Mouse (Mus musculus): ENCODE data around the gene Rhoq. TPM values are rescaled to one million over a fixed set of nuclear protein-coding genes. Genes with fewer than 3 reads are reported as not detected.

Rhoq gene
- polyA plus RNA-seq, 1 experiment from 2014 or later, result 10.8 TPM

GRCm38 (mm10) chr17:86978496-86978895 is 15.6 kb downstream of the Rhoq start:
- Histone ChIP-seq H3K4me1 (no peaks in the 10 kb centered on the region), H3K27me3 (no peaks in the 10 kb centered on the region), H3K4me2 (no peak overlapping the region), H3K9ac (no peak overlapping the region), H3K27ac (no peak overlapping the region), H3K9me3 (no peaks in the 10 kb centered on the region), H3K4me3 (replicated peaks) (no peak overlapping the region), H3K36me3 (replicated peaks) (peaks cover 12% of the 10 kb centered on the region)
- ATAC-seq (ENCODE audit: low FRiP score), result no peak
- 94% methylated on average over 6 of the region's 6 CpGs for WGBS

DNA sequence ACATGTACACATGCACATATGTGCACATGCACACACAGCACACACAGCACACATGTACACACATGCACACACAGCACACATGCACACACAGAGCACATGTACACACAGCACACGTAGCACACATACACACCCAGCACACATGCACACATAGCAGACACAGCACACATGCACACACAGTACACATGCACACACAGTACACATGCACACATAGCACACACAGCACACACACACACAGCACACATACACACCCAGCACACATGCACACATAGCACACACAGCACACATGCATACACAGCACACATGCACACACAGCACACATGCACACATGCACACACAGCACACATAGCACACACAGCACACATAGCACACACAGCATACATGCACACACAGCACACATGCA is 18.3 kb downstream of the Rhoq start:
- 90% methylated on average over 1 of the region's 1 CpGs for WGBS
- no peak overlapping the region for H3K27ac ChIP-seq

GRCm38 (mm10) chr17:86981701-86982100 is 18.8 kb downstream of the Rhoq start:
- Histone ChIP-seq H3K36me3 (replicated peaks) (peaks cover 12% of the 10 kb centered on the region), H3K4me3 (replicated peaks) (no peak overlapping the region), H3K9me3 (no peaks in the 10 kb centered on the region), H3K9ac (no peak overlapping the region), H3K4me1 (peaks cover 13% of the 10 kb centered on the region), H3K27me3 (no peaks in the 10 kb centered on the region), H3K27ac (no peak overlapping the region), H3K4me2 (no peak overlapping the region)
- no peak for ATAC-seq (ENCODE audit: low FRiP score)
- WGBS, result 97% methylated on average over 2 of the region's 2 CpGs

More for the DNA sequence above, 18.3 kb downstream of the Rhoq start:
- ATAC-seq (ENCODE audit: low FRiP score), result no peak
- H3K4me3 ChIP-seq (replicated peaks), result no peak overlapping the region
- peaks cover 12% of the 10 kb centered on the region for H3K36me3 ChIP-seq (replicated peaks)
- H3K9me3 ChIP-seq, result no peaks in the 10 kb centered on the region
- peaks cover 8% of the 10 kb centered on the region for H3K4me1 ChIP-seq
- H3K4me2 ChIP-seq, result no peak overlapping the region
- H3K9ac ChIP-seq, result no peak overlapping the region
- H3K27me3 ChIP-seq, result no peaks in the 10 kb centered on the region

DNA sequence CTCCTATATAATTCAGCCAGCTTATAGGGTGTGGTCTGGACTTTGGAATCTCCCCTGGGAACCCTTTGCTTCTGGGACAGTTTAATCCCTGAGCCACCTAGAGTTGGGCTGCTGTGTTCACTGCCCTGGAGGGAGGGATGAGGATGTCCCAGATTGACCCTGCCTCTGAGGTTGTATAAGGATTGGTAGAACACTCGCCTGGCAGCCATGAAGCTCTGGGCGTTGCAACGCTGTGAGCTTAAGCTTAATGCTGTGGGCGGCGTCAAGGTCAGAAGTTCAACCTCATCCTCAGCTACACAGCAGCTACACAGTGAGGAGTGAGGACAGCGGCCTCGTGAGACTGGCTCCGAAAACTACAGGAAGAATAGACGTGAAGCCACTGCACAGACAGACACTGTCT is 19.6 kb downstream of the Rhoq start:
- no peak overlapping the region for H3K4me2 ChIP-seq
- H3K9me3 ChIP-seq, result no peaks in the 10 kb centered on the region
- H3K4me1 ChIP-seq, result peaks cover 19% of the 10 kb centered on the region
- no peak overlapping the region for H3K27ac ChIP-seq
- WGBS, result 80% methylated on average over 9 of the region's 9 CpGs
- no peaks in the 10 kb centered on the region for H3K27me3 ChIP-seq
- peaks cover 12% of the 10 kb centered on the region for H3K36me3 ChIP-seq (replicated peaks)
- no peak for ATAC-seq (ENCODE audit: low FRiP score)
- no peak overlapping the region for H3K4me3 ChIP-seq (replicated peaks)
- H3K9ac ChIP-seq, result no peak overlapping the region

GRCm38 (mm10) chr17:86986449-86987138 is 23.7 kb downstream of the Rhoq start:
- Histone ChIP-seq H3K9me3 (no peaks in the 10 kb centered on the region), H3K4me1 (peaks cover 26% of the 10 kb centered on the region), H3K27me3 (no peaks in the 10 kb centered on the region), H3K27ac (peak overlapping the region; percentile 56), H3K4me2 (no peak overlapping the region), H3K4me3 (replicated peaks) (no peak overlapping the region), H3K36me3 (replicated peaks) (peaks cover 2% of the 10 kb centered on the region), H3K9ac (peak overlapping the region; percentile 12; the same call in 1 of the 2 replicates)
- peak; percentile 44; the same call in 1 of the 2 replicates for ATAC-seq (ENCODE audit: low FRiP score)
- WGBS, result 46% methylated on average over 17 of the region's 17 CpGs

GRCm38 (mm10) chr17:86988161-86988560 is 25.3 kb downstream of the Rhoq start:
- Histone ChIP-seq H3K4me2 (no peak overlapping the region), H3K27ac (no peak overlapping the region), H3K36me3 (replicated peaks) (no peaks in the 10 kb centered on the region), H3K4me3 (replicated peaks) (no peak overlapping the region), H3K9me3 (no peaks in the 10 kb centered on the region), H3K4me1 (peaks cover 26% of the 10 kb centered on the region), H3K27me3 (no peaks in the 10 kb centered on the region), H3K9ac (no peak overlapping the region)
- 82% methylated on average over 5 of the region's 5 CpGs for WGBS
- ATAC-seq (ENCODE audit: low FRiP score), result no peak

GRCm38 (mm10) chr17:86988601-86989184 is 25.8 kb downstream of the Rhoq start:
- no peak overlapping the region for H3K9ac ChIP-seq
- 64% methylated on average over 6 of the region's 6 CpGs for WGBS
- H3K36me3 ChIP-seq (replicated peaks), result no peaks in the 10 kb centered on the region
- ATAC-seq (ENCODE audit: low FRiP score), result no peak
- H3K27me3 ChIP-seq, result no peaks in the 10 kb centered on the region
- H3K4me1 ChIP-seq, result peaks cover 26% of the 10 kb centered on the region
- no peaks in the 10 kb centered on the region for H3K9me3 ChIP-seq
- 0 out of 2 replicates have a peak overlapping the region, but pooled peaks have one; percentile 19 for H3K27ac ChIP-seq
- H3K4me2 ChIP-seq, result no peak overlapping the region
- no peak overlapping the region for H3K4me3 ChIP-seq (replicated peaks)

DNA sequence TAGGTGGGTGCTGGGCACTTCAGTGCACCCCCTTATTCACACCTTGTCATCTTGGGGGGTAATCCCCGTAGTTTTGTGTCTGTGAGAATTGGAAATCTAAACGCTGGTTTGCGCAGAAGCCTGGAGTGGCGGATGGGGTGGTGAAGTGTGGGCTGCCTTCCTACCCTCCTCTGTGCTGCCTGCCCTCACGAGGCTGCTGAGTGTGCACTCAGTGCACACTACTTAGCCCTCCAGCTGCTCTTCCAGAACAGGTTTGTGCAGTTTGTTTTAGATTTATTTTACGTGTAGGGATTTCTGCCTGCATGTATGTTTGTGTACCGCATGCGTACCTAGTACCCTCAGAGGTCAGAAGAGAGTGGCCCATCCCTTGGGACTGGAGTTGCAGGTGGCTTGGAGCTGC is 28.4 kb downstream of the Rhoq start:
- Histone ChIP-seq H3K27me3 (no peaks in the 10 kb centered on the region), H3K4me3 (replicated peaks) (no peak overlapping the region), H3K9ac (no peak overlapping the region), H3K4me2 (no peak overlapping the region), H3K27ac (no peak overlapping the region), H3K9me3 (no peaks in the 10 kb centered on the region), H3K4me1 (peaks cover 17% of the 10 kb centered on the region), H3K36me3 (replicated peaks) (no peaks in the 10 kb centered on the region; the same call in 1 of the 2 replicates)
- WGBS, result 94% methylated on average over 8 of the region's 8 CpGs
- ATAC-seq (ENCODE audit: low FRiP score), result no peak

DNA sequence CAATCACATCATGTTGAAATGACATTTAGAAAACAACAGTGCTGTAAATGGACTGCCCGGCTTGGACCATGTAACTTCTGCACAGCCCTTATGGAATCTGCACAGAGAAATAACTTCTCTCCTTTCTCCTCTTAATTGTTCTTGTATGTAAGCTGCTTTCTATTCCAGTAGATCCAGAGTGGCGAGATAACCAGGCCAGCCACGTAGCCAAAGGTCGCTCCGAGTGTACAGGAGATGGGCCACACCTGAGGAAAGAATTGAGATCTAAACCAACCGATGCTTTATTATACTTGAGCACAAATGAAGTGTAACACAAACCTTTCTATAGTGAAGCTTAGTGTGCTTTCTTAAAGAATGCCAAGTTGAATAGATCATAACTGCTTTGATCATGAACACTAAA is 34.4 kb downstream of the Rhoq start:
- WGBS, result 93% methylated on average over 6 of the region's 6 CpGs
- no peak for ATAC-seq (ENCODE audit: low FRiP score)
- no peak overlapping the region for H3K27ac ChIP-seq

DNA sequence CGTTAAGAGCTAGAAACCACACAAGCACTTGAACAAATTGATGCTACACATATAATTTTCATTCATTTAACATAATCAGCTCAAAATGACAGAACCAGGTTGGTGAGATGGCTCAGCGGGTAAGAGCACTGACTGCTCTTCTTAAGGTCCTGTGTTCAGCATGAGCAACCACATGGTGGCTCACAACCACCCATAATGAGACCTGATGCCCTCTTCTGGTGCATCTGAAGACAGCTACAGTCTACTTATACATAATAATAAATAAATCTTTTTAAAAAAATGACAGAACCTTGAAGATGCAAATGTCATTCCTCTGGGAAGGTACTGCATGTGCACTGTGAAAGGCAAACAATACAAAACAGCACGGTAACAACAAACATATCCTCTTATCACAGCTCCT is 46.1 kb downstream of the Rhoq start:
- Histone ChIP-seq H3K36me3 (replicated peaks) (0 out of 2 replicates have a peak, but pooled peaks cover 8% of the 10 kb centered on the region), H3K27me3 (no peaks in the 10 kb centered on the region), H3K27ac (no peak overlapping the region), H3K4me2 (no peak overlapping the region), H3K4me3 (replicated peaks) (no peak overlapping the region), H3K9me3 (no peaks in the 10 kb centered on the region), H3K4me1 (no peaks in the 10 kb centered on the region), H3K9ac (no peak overlapping the region)
- ATAC-seq (ENCODE audit: low FRiP score), result no peak
- WGBS, result 95% methylated on average over 3 of the region's 3 CpGs

More for the DNA sequence above, 34.4 kb downstream of the Rhoq start:
- no peak overlapping the region for H3K4me2 ChIP-seq
- H3K4me1 ChIP-seq, result no peaks in the 10 kb centered on the region
- no peaks in the 10 kb centered on the region for H3K27me3 ChIP-seq
- H3K9me3 ChIP-seq, result no peaks in the 10 kb centered on the region
- no peak overlapping the region for H3K4me3 ChIP-seq (replicated peaks)
- H3K36me3 ChIP-seq (replicated peaks), result peaks cover 8% of the 10 kb centered on the region
- H3K9ac ChIP-seq, result no peak overlapping the region

DNA sequence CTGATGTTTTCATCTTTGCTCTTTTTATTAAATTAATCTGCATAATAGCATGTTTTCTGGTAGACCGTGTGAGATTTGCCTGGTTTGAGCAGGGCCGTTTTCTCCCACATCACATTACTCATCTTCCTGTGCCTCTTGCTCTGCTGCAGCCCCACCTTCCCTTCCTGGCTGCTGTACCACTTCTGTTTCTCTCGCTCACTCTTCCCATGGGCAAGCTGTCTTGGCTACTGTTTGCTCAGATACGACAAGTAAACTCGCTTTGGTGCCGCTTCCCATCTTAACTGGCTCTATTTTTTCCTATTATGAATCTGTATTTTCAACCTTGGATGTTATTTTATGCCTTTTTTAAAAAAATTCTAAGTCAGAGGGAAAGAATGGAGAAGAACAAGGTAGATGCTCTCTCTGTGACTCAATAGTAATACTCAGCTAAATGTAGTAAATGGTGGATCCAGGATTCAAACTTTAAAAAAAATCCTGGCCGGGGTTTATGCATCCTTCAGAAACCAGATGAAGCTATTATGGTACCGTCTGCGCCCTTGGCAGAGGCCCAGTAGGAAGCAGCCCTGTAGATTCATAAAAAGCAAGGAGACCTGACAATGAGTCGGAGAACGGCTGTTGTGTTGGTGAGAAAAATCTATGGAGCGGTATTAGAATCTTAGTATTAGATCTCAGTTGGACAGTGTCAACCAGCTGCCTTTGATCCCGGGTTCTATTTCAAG is 48.6 kb downstream of the Rhoq start:
- H3K27me3 ChIP-seq, result no peaks in the 10 kb centered on the region
- WGBS, result 91% methylated on average over 13 of the region's 13 CpGs
- no peaks in the 10 kb centered on the region for H3K4me1 ChIP-seq
- no peak overlapping the region for H3K9ac ChIP-seq
- peaks cover 14% of the 10 kb centered on the region; the same call in 1 of the 2 replicates for H3K36me3 ChIP-seq (replicated peaks)
- no peak overlapping the region for H3K27ac ChIP-seq
- H3K9me3 ChIP-seq, result no peaks in the 10 kb centered on the region
- ATAC-seq (ENCODE audit: low FRiP score), result no peak
- H3K4me3 ChIP-seq (replicated peaks), result no peak overlapping the region
- H3K4me2 ChIP-seq, result no peak overlapping the region

DNA sequence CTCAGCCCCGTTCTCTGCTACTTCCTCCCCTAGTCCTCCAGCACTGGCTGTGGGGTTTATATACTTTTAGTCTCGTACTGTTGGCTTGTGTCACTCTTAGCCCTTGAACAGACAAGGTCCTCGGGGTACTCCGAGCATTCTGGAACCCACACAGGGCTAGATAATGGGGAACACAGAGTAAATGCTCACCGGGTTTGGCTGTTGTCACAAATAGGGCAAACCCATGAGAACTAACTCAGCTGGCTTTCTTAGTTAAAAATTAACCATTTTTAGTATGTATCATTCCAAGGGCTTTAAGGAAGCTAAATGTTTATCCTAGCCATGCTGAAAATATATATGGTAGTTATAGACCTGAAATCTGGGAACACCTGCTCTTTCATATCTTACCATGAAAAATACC is 56.8 kb downstream of the Rhoq start:
- H3K36me3 ChIP-seq (replicated peaks), result peaks cover 18% of the 10 kb centered on the region
- no peak overlapping the region for H3K4me2 ChIP-seq
- H3K27ac ChIP-seq, result no peak overlapping the region
- H3K4me1 ChIP-seq, result peaks cover 8% of the 10 kb centered on the region
- 91% methylated on average over 5 of the region's 5 CpGs for WGBS
- no peak for ATAC-seq (ENCODE audit: low FRiP score)
- no peak overlapping the region for H3K4me3 ChIP-seq (replicated peaks)
- no peaks in the 10 kb centered on the region for H3K27me3 ChIP-seq
- no peaks in the 10 kb centered on the region for H3K9me3 ChIP-seq
- no peak overlapping the region for H3K9ac ChIP-seq

All from forebrain, embryonic 12.5 days (tissue).